Mouse (Mus musculus): ENCODE measurements at regions not wholly inside any gene's neighbourhood (a gene's known extent, or its start where the extent isn't known, plus 50 kb on each side); places are given as distances from the start of the nearest gene placed in this dataset.

DNA sequence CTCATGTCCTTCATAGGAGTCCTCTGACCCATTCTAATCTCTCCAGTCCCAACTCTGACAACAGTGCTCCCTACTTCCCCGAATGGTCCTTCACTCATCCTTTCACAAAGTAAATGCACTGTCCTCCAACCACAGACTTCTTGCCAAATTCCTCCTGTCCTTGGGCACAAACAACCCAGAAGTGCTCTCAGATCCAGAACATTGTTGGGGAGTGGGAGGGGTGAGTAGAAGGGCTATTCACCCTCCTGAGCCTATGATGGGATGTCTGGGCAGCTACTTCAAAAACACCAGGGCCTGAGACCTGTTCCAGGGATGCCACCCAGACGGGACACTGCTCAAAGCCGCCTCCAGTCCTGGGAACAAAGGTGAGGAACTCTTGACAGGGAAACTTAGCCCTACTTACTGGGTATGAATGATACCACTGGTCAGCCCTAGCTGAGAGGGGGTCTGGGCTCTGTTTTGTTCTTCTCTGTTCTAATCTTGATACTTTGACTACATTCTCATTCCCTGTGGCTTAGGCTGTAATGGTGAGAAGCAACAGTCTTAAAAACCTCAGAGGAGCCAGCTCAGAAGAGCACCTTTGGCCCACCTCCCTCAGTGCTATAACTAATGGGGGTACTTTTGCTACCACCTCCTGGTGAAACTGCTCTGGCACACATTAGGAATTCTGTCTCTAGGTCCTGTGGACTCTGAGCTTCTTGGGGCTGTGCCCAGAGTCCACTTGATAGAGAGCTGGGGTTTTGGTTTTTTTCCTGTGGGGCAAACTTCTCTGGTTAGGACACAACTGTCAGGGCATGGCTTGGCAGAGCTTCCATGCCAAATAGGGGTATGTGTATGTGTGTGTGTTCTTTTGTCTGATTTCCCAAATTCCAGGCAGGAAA, 143.2 kb downstream of the Zfp36l1 start:
- peaks cover 53% of the 10 kb centered on the region for H3K4me1 ChIP-seq

DNA sequence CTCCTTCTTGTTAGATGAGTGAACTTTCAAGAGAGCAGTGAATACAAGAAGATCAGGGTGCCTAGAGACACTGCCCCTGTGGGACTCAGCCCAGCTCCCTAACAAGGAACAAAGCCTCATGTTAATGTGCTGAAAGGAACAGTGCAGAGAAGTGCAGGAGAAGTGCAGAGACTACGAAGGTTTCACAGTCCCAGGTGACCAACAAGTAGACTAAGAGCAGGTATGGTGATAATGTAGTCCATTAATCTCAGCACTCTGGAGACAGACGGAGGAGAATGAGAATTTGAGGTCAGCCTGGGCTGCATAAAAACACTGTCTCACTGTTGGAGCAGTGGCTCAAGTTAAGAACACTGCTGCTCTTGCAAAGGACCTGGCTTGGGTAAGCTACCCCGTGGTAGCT, 144.1 kb downstream of the Zfp36l1 start:
- 68% methylated on average over 3 of the region's 3 CpGs for WGBS
- H3K27ac ChIP-seq: no peak overlapping the region

More for the DNA sequence above, 143.2 kb downstream of the Zfp36l1 start:
- Histone ChIP-seq H3K9me3 (no peaks in the 10 kb centered on the region), H3K4me3 (no peak overlapping the region), H3K9ac (no peak overlapping the region), H3K27ac (peak overlapping the region; percentile 74), H3K4me2 (replicated peaks) (no peak overlapping the region), H3K27me3 (replicated peaks) (no peaks in the 10 kb centered on the region), H3K36me3 (no peaks in the 10 kb centered on the region)
- ATAC-seq (ENCODE audit: low FRiP score, low read depth): 0 out of 2 replicates have a peak, but pooled peaks have one; percentile 5
- WGBS: 83% methylated on average over 3 of the region's 3 CpGs

DNA sequence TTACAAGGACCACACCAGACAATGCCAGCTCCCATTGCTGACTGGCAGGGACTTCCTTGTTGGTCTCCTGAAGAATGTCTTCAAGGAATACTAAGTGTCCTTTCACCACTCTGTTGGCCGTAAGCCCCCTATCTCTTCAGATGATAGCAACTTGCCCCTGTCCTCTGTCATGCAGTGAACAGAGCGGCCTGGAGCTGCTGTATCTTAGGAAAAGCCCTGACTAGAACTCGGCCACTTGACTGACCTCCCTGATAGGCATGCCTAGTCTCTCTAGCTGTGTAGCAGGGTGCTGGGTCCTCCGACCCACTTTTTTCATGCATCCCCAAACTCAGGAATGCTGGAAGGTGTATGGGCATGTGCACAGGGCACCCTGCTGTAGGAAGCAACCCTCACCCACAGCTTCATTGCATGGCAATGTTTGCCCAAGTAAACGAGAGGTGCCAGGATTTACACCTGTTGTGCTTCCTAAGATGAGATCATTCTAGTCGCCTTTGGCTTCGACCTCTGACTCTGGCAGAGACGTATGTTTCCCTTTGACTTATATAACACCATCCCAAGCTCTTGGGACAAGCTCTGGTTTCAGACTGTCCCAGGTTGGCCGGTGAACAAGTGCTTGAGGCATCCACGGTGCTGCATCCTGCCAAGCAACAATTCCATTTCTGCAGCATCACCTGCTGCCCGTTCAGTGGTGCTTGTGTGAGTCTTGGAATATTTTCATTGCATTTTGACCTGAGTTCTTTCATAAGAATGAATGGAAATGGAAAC, 145.1 kb downstream of the Zfp36l1 start:
- no peak overlapping the region for H3K4me2 ChIP-seq (replicated peaks)
- H3K27me3 ChIP-seq (replicated peaks): no peaks in the 10 kb centered on the region
- H3K9ac ChIP-seq: no peak overlapping the region
- no peak overlapping the region for H3K27ac ChIP-seq
- 84% methylated on average over 11 of the region's 11 CpGs for WGBS
- no peaks in the 10 kb centered on the region for H3K9me3 ChIP-seq
- ATAC-seq (ENCODE audit: low FRiP score, low read depth): no peak
- peaks cover 51% of the 10 kb centered on the region for H3K4me1 ChIP-seq
- no peaks in the 10 kb centered on the region for H3K36me3 ChIP-seq
- H3K4me3 ChIP-seq: no peak overlapping the region

More for the DNA sequence above, 144.1 kb downstream of the Zfp36l1 start:
- no peak overlapping the region for H3K9ac ChIP-seq
- H3K4me3 ChIP-seq: no peak overlapping the region
- no peaks in the 10 kb centered on the region for H3K36me3 ChIP-seq
- H3K4me1 ChIP-seq: peaks cover 51% of the 10 kb centered on the region
- H3K4me2 ChIP-seq (replicated peaks): no peak overlapping the region
- no peak for ATAC-seq (ENCODE audit: low FRiP score, low read depth)
- no peaks in the 10 kb centered on the region for H3K27me3 ChIP-seq (replicated peaks)
- no peaks in the 10 kb centered on the region for H3K9me3 ChIP-seq

DNA sequence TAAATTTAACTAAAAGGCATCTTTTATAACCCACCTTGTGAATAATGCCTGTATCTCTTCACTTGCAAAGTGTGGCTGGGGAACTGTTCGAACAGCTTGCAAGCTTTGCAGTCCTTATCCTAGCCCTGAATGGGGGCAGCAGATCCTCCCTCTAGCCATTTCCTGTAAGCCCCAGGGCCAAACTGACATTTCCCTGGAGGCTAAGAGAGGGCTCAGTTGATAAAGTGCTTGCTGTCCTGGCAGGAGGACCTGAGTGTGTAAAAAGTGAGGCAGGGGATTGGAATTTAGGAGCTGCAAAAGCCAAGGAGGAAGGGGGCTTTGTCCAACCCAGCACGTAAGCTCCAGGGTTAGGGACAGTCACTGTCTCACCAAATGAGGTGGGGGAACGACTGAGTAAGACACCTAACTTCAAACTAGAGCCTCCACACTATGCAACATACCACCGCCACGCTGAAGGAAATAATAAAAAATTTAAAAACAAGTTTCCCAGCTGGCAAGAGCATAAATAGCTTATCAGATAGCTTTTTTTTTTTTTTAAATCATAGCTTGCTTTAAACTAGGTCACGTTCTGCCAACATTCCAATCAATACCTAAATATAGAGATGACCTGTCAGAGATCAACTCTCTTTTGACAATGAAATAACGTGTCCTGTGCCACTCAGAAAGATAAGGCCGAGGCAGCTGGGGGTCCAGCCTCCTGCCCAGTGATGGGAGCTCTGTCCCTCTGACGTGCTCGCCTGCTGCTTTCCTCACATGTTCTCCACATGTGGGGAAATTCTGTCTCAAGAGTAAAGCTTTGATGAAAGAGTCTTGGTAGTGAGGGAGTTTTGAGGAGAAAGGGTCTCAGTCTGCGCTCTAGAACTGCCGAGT, 146.0 kb downstream of the Zfp36l1 start:
- no peak overlapping the region for H3K27ac ChIP-seq
- ATAC-seq (ENCODE audit: low FRiP score, low read depth): no peak
- no peak overlapping the region for H3K9ac ChIP-seq

DNA sequence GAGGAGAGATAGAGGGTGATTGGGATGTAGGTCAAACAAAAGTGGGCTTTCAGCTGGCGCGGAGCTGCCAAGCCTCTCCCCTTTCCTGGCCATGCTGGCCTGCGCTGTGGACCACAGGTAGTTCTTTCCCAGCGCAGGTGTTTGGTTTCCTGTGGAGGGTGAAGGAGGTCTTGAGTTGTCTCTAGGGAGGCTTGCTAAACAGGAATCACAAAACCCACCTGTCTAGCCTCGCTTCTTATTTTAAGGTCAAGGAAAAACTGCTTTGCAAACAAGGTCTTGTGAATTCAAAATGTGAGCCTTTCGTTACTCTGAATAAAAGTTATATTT, 146.6 kb downstream of the Zfp36l1 start:
- Histone ChIP-seq H3K27me3 (replicated peaks) (no peaks in the 10 kb centered on the region), H3K9me3 (no peaks in the 10 kb centered on the region), H3K9ac (peak overlapping the region; percentile 67), H3K4me2 (replicated peaks) (peak overlapping the region; percentile 72), H3K4me1 (peaks cover 47% of the 10 kb centered on the region), H3K27ac (no peak overlapping the region), H3K4me3 (no peak overlapping the region), H3K36me3 (no peaks in the 10 kb centered on the region)
- no peak for ATAC-seq (ENCODE audit: low FRiP score, low read depth)
- 50% methylated on average over 6 of the region's 6 CpGs for WGBS

More for the DNA sequence above, 146.0 kb downstream of the Zfp36l1 start:
- Histone ChIP-seq H3K36me3 (no peaks in the 10 kb centered on the region), H3K4me1 (peaks cover 51% of the 10 kb centered on the region), H3K4me2 (replicated peaks) (no peak overlapping the region), H3K9me3 (no peaks in the 10 kb centered on the region), H3K27me3 (replicated peaks) (no peaks in the 10 kb centered on the region), H3K4me3 (no peak overlapping the region)
- WGBS: 62% methylated on average over 12 of the region's 12 CpGs

DNA sequence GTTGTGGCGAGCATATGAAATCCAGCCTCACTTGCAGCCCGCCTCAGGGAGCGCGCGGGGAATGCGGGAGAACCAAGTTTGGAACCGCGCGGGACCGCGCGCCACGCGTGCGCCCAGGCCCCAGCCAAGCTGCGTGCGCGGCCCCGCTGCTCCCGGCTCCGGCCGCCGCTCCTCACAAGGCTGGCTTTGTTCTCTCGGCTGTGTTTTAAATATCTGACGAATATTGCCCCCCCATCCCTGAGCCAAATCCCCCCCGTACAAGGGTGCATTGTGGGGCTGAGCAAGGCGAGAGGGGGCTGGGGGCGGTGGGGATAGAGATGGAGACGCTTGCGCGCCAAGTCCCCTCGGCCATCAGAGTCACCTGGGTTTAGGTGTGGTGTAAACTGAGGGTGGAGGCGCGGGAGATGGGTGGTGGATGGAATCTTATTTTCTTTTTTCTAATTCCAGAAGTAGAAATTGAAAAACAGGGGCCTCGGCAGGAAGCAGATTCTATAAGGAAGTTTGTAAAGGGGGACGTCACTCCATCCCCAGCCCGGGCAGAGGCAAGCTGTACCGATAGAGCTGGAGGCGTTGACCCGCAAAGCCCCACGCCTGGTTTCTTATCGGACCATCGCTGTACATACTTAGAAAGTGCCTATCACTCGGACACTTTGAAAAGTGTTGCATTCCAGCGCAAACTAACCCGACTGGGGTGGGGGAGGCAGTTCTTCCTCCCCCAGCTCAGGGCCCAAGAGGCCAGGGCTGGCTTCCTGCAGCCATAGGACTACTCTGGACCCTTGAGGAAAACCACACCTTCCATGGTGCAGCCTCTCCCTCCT, 147.1 kb downstream of the Zfp36l1 start:
- ATAC-seq (ENCODE audit: low FRiP score, low read depth): peak; percentile 75
- H3K4me3 ChIP-seq: peak overlapping the region; percentile 34
- H3K9ac ChIP-seq: peak overlapping the region; percentile 67
- H3K36me3 ChIP-seq: no peaks in the 10 kb centered on the region
- peak overlapping the region; percentile 53; the same call in 1 of the 2 replicates for H3K27ac ChIP-seq
- no peaks in the 10 kb centered on the region for H3K27me3 ChIP-seq (replicated peaks)
- peak overlapping the region; percentile 72 for H3K4me2 ChIP-seq (replicated peaks)
- WGBS: 5% methylated on average over 46 of the region's 46 CpGs
- H3K9me3 ChIP-seq: no peaks in the 10 kb centered on the region
- peaks cover 41% of the 10 kb centered on the region for H3K4me1 ChIP-seq

DNA sequence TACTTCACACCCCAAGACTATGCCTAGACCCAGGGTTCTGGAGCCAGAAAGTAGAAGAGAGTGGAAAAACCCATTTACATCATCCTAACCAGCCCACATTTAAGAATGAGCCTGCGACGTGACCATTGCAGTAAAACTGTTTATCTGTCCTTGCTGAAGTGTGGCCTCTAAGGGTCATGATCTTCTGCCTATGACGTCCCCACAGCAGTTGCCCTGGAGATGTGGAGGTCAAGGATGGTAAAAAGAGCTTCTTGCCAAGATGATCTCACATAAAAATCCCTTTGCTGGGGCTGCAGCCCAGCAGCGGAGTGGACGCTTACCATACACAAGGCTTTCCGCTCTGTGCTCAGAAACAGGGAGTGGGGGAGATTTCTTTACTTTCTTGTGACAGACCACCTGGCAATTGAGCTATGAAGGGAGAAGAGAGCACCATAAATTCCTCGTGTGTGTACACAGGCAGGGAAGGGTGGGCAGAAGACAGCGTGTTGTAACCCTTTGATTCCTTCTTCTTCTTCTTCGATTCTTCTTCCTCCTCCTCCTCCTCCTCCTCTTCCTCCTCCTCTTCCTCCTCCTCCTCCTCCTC, 149.3 kb downstream of the Zfp36l1 start:
- ATAC-seq (ENCODE audit: low FRiP score, low read depth): no peak
- 65% methylated on average over 9 of the region's 9 CpGs for WGBS
- H3K4me3 ChIP-seq: no peak overlapping the region

DNA sequence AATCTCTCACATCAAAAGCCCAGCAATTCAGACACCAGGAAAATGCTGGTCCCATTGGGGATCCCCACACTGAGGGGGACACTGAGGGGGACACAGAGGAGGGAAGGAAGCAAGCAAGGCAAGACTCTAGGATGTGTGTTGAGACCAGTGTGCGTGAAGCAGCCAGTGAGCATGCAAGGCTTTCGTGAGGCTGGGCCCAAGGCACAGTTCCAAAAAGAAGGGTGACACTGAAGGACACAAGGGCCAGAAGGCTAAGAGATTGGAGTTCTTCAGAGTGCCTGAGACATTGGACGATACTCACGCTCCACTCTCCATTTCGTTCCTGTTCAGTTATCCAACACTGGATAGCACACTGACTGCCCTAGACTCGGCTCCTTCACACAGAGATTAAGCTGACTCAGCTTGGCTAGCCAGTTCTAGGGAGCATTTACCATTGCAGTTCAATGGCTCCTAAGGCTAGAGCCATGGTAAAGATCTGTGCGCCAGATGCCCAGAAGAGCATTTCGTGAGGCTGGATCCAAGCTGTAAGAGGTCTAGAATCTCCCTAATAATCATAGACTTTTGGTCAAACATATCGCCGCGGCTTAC, 150.1 kb downstream of the Zfp36l1 start:
- Histone ChIP-seq H3K9me3 (no peaks in the 10 kb centered on the region), H3K9ac (no peak overlapping the region), H3K27ac (no peak overlapping the region), H3K27me3 (replicated peaks) (no peaks in the 10 kb centered on the region), H3K4me3 (no peak overlapping the region), H3K4me1 (peaks cover 19% of the 10 kb centered on the region), H3K36me3 (no peaks in the 10 kb centered on the region), H3K4me2 (replicated peaks) (no peak overlapping the region)
- ATAC-seq (ENCODE audit: low FRiP score, low read depth): no peak
- WGBS: 94% methylated on average over 11 of the region's 11 CpGs

More for the DNA sequence above, 149.3 kb downstream of the Zfp36l1 start:
- H3K27me3 ChIP-seq (replicated peaks): no peaks in the 10 kb centered on the region
- H3K27ac ChIP-seq: no peak overlapping the region
- peaks cover 19% of the 10 kb centered on the region for H3K4me1 ChIP-seq
- H3K4me2 ChIP-seq (replicated peaks): no peak overlapping the region
- no peaks in the 10 kb centered on the region for H3K36me3 ChIP-seq
- no peaks in the 10 kb centered on the region for H3K9me3 ChIP-seq
- no peak overlapping the region for H3K9ac ChIP-seq

DNA sequence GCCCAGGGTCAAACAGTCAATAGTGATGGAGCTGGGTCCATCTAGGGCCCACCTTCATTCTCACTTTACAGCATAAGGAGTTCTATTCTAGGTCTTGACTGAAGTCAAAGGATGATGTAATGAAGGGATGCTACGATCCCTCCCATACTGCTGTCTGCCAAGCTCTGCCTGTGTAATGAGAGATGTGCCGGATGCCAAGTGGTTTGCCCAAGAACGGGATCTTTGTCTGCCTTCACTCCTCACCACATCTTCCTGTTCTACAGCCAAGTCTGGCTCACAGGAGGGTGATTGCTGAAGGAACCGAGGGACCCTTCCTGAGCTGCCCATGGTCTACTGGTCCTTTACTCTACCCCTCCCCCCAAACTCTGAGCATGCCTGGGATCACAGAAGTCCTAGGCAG, 150.9 kb downstream of the Zfp36l1 start:
- Histone ChIP-seq H3K27ac (no peak overlapping the region), H3K36me3 (no peaks in the 10 kb centered on the region), H3K4me2 (replicated peaks) (no peak overlapping the region), H3K27me3 (replicated peaks) (no peaks in the 10 kb centered on the region), H3K9ac (no peak overlapping the region), H3K4me1 (peaks cover 16% of the 10 kb centered on the region), H3K9me3 (no peaks in the 10 kb centered on the region), H3K4me3 (no peak overlapping the region)
- ATAC-seq (ENCODE audit: low FRiP score, low read depth): no peak
- 94% methylated on average over 4 of the region's 4 CpGs for WGBS

DNA sequence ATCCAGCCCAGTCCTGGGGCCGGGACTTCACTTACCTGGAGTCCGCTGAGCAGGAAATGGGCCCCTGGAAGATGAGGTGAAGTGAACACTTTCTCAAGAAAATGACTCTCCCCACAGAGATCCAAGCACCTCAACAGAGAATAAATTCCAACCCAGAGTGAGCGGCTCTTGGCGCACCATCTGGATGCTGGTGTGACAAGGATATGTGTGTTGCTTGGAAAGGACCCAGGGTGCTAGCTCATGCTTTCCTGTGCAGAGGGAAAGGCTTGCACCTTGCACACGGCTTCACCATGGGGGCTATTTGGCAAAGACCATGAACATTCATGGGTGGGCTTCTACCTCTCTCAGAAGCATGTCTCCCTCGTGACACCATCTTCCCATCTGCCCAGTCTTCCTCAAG, 151.7 kb downstream of the Zfp36l1 start:
- H3K9ac ChIP-seq: no peak overlapping the region
- H3K4me1 ChIP-seq: peaks cover 13% of the 10 kb centered on the region
- WGBS: 94% methylated on average over 6 of the region's 6 CpGs
- no peaks in the 10 kb centered on the region for H3K27me3 ChIP-seq (replicated peaks)
- no peaks in the 10 kb centered on the region for H3K36me3 ChIP-seq
- H3K4me3 ChIP-seq: no peak overlapping the region
- H3K4me2 ChIP-seq (replicated peaks): no peak overlapping the region
- ATAC-seq (ENCODE audit: low FRiP score, low read depth): no peak
- no peaks in the 10 kb centered on the region for H3K9me3 ChIP-seq
- H3K27ac ChIP-seq: no peak overlapping the region

DNA sequence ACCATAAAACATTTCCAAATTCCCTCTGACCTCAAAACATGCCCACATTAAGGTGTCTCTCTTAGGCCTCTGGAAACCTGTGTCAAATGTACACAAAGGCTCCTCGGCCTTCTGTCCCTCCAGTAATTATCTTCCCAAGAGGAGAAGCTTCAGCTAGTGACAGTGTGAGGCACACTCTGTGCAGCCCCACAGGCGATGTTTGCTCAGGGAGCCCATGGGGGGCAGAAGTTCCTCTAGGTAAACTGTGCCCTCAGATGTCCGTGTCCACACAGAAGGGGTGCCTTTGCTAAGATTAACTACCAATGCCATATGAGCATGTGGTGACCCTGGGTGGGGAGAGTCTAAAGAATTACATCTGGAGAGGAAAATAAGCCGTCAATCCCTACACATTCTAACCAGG, 152.4 kb downstream of the Zfp36l1 start:
- 72% methylated on average over 4 of the region's 4 CpGs for whole genome bisulfite sequencing
- no peaks in the 10 kb centered on the region for H3K36me3 ChIP-seq
- no peaks in the 10 kb centered on the region for H3K9me3 ChIP-seq
- no peak overlapping the region for H3K4me3 ChIP-seq
- H3K4me2 ChIP-seq (replicated peaks): no peak overlapping the region
- H3K27me3 ChIP-seq (replicated peaks): no peaks in the 10 kb centered on the region
- no peak overlapping the region for H3K27ac ChIP-seq
- no peak for ATAC-seq (ENCODE audit: low FRiP score, low read depth)
- H3K4me1 ChIP-seq: peaks cover 7% of the 10 kb centered on the region
- no peak overlapping the region for H3K9ac ChIP-seq

Data from neural tube, embryonic 12.5 days (tissue).